In genomic region chr13:53721038-53721463, GRCm38 (mm10) we compare ENCODE assay signal across 14 mouse cellular contexts.
DNase-seq lines count a peak whose midpoint lies in the region; ATAC-seq and TF ChIP-seq lines count a peak whose summit lies in the region.
"Had no signal": no experiment of that assay in that cellular context is flagged by ENCODE, and none has a peak within 500 bp of the region (broad histone marks: within the 10 kb centered on the region; RNA-seq: fewer than 3 reads in every experiment).

No protein-coding gene starts in this region.

- 54% methylated on average over 9 of the region's 9 CpGs for WGBS in heart, embryonic 13.5 days
- WGBS in kidney, embryonic 14.5 days, result 41% methylated on average over 9 of the region's 9 CpGs
- WGBS in limb, embryonic 13.5 days, result 40% methylated on average over 9 of the region's 9 CpGs
- WGBS in thymus, adult 2 months, result 79% methylated on average over 9 of the region's 9 CpGs

- H3K4me3 ChIP-seq in heart, embryonic 13.5 days, result no peak overlapping the region
- H3K4me3 ChIP-seq in kidney, embryonic 14.5 days (ENCODE audit: low read length), result no peak overlapping the region
- no peak overlapping the region for H3K4me3 ChIP-seq in limb, embryonic 13.5 days
- H3K4me3 ChIP-seq in thymus, adult 2 months (ENCODE audit: control insufficient read depth, insufficient read depth, low read length), result no peak overlapping the region
- H3K4me3 ChIP-seq: neural tube, embryonic 12.5 days had no signal

- intact Hi-C loops in heart, postnatal 36 days (cut with DNase I), result no loop called here

- ATAC-seq in heart, embryonic 13.5 days (ENCODE audit: extremely low read depth, insufficient number of reproducible peaks, low FRiP score, low TSS enrichment), result no peak
- ATAC-seq in kidney, embryonic 14.5 days (ENCODE audit: low FRiP score, low TSS enrichment), result peak; percentile 39; the same call in 1 of the 2 replicates
- ATAC-seq in limb, embryonic 13.5 days (ENCODE audit: low FRiP score, low read depth), result no peak
- ATAC-seq: midbrain, embryonic 16.5 days had no signal

- H3K4me2 ChIP-seq in heart, embryonic 13.5 days, result no peak overlapping the region
- H3K4me2 ChIP-seq in kidney, embryonic 14.5 days (replicated peaks; ENCODE audit: low read depth, low read length), result no peak overlapping the region
- H3K4me2 ChIP-seq in limb, embryonic 13.5 days (replicated peaks), result 0 out of 2 replicates have a peak overlapping the region, but pooled peaks have one; percentile 4
- H3K4me2 ChIP-seq: neural tube, embryonic 12.5 days had no signal

- H3K9me3 ChIP-seq in heart, embryonic 13.5 days, result no peaks in the 10 kb centered on the region
- H3K9me3 ChIP-seq in kidney, embryonic 14.5 days (ENCODE audit: control insufficient read depth, low read length), result no peaks in the 10 kb centered on the region
- H3K9me3 ChIP-seq in limb, embryonic 13.5 days, result no peaks in the 10 kb centered on the region
- H3K9me3 ChIP-seq: neural tube, embryonic 12.5 days had no signal

- H3K27me3 ChIP-seq in heart, embryonic 13.5 days (replicated peaks), result peaks cover 9% of the 10 kb centered on the region; the same call in 1 of the 2 replicates
- H3K27me3 ChIP-seq in kidney, embryonic 14.5 days (ENCODE audit: control insufficient read depth, insufficient read depth, low read length), result no peaks in the 10 kb centered on the region
- H3K27me3 ChIP-seq in limb, embryonic 13.5 days, result no peaks in the 10 kb centered on the region
- no peaks in the 10 kb centered on the region for H3K27me3 ChIP-seq in thymus, adult 2 months (ENCODE audit: control insufficient read depth, insufficient read depth, low read length)
- H3K27me3 ChIP-seq: neural tube, embryonic 12.5 days had no signal

- H3K4me1 ChIP-seq in heart, embryonic 13.5 days, result peaks cover 62% of the 10 kb centered on the region
- H3K4me1 ChIP-seq in kidney, embryonic 14.5 days (ENCODE audit: control insufficient read depth, insufficient read depth, low read length), result no peaks in the 10 kb centered on the region
- H3K4me1 ChIP-seq in limb, embryonic 13.5 days, result peaks cover 18% of the 10 kb centered on the region
- H3K4me1 ChIP-seq in thymus, adult 2 months (replicated peaks; ENCODE audit: control insufficient read depth, insufficient read depth, low read length), result no peaks in the 10 kb centered on the region
- H3K4me1 ChIP-seq: neural tube, embryonic 12.5 days had no signal

- TF ChIP-seq POLR2A in thymus, adult 2 months (IDR thresholded peaks at IDR 0.05; ENCODE audit: control insufficient read depth, extremely low read depth, insufficient read depth, low read length, poor library complexity), result no peak

- H3K36me3 ChIP-seq in heart, embryonic 13.5 days, result no peaks in the 10 kb centered on the region
- H3K36me3 ChIP-seq in kidney, embryonic 14.5 days (ENCODE audit: control insufficient read depth, insufficient read depth, low read length), result no peaks in the 10 kb centered on the region
- H3K36me3 ChIP-seq in limb, embryonic 13.5 days, result no peaks in the 10 kb centered on the region
- H3K36me3 ChIP-seq in thymus, adult 2 months (ENCODE audit: control insufficient read depth, insufficient read depth, low read length), result no peaks in the 10 kb centered on the region
- H3K36me3 ChIP-seq: neural tube, embryonic 12.5 days had no signal

- no peak overlapping the region for H3K9ac ChIP-seq in heart, embryonic 13.5 days
- no peak overlapping the region for H3K9ac ChIP-seq in kidney, embryonic 14.5 days (ENCODE audit: low read depth, low read length)
- no peak overlapping the region for H3K9ac ChIP-seq in limb, embryonic 13.5 days
- H3K9ac ChIP-seq: liver, embryonic 14.5 days; neural tube, embryonic 12.5 days had no signal

- TF ChIP-seq CTCF in thymus, adult 2 months (IDR thresholded peaks at IDR 0.05; ENCODE audit: borderline replicate concordance, control insufficient read depth, extremely low read depth, insufficient read depth, low read length, poor library complexity), result no peak

- DNase-seq in heart, postnatal 36 days, result no peak
- DNase-seq in embryo, embryonic 11.5 days (ENCODE audit: low read depth, low spot score), result peak; percentile 7
- DNase-seq in adrenal gland, adult 8-10 months, result no peak
- DNase-seq in thymus, adult 2 months, result no peak
- DNase-seq in cerebellum, adult 11 months, result no peak
- DNase-seq: cerebellum, postnatal 36 days; spleen, adult 18-20 months; thymus, postnatal 4 days had no signal

- H3K27ac ChIP-seq in heart, embryonic 13.5 days (replicated peaks), result peak overlapping the region; percentile 17; the same call in 1 of the 2 replicates
- H3K27ac ChIP-seq in kidney, embryonic 14.5 days (ENCODE audit: low read depth, low read length), result peak overlapping the region; percentile 74
- H3K27ac ChIP-seq in limb, embryonic 13.5 days, result no peak overlapping the region
- H3K27ac ChIP-seq in thymus, adult 2 months (ENCODE audit: control insufficient read depth, insufficient read depth, low read length), result no peak overlapping the region
- H3K27ac ChIP-seq: liver, embryonic 14.5 days; neural tube, embryonic 12.5 days had no signal

Comparison
In these comparisons a context has a peak if more than half of its experiments do, and no peak if none do; other contexts are left out.
1. H3K27ac ChIP-seq: peak in heart, embryonic 13.5 days (single experiment) and kidney, embryonic 14.5 days (single experiment); none in limb, embryonic 13.5 days (single experiment) and thymus, adult 2 months (single experiment).